Mouse (Mus musculus): ENCODE measurements around the gene Zfp870.

DNA sequence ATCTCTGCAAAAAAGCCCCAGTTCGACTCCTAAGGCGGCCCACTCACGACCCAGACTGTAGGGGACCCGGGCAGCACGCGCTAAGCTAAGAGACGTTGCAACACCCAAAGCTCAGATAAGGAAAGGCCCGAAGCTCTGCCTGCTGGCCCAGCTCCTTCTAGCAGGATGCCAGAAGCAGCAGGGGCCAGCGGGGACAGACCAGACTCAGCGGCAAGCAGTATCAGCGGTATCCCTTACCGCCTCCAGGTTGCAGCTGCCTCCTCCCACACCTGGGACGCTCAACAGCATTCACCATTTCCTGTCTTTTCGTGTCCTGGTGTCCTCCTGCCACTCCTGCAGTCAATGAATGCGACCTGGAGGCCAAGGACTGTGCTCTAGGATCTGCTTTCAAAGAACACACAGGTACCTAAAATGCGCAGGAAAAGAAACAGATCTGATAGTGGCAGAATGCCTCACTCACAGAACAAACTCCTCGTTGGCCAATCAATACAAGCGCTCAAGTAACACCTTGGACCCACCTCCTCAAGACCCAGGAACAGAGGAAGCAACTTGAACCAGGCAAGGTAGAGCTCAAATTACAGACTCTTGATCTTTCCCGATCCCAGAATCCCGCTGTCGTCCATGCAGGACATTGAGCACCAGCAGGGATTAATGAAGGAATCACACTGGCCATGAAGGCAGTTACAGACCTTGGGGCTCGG lies 13.8 kb downstream of the Zfp870 start:
- TF ChIP-seq CTCF (IDR thresholded peaks at IDR 0.05; ENCODE audit: borderline replicate concordance, control insufficient read depth, extremely low read depth, insufficient read depth, low read length, poor library complexity) = no peak
- TF ChIP-seq POLR2A (IDR thresholded peaks at IDR 0.05; ENCODE audit: control insufficient read depth, extremely low read depth, insufficient read depth, low read length, poor library complexity) = no peak

All from thymus, adult 2 months (tissue).